Mouse (Mus musculus) cerebellum, adult 9-10 months (tissue): ENCODE measurements around the gene Rras.

Source experiments
- DNase-seq: peaks from one replicate; pipeline ENCODE4 v3.0.0; 2022

The Rras gene

GRCm38 (mm10) chr7:45017242-45018061 is at the start of gene Rras:
Rras (plus strand) TSS chr7:45017961.
- DNase-seq: peak; percentile 92

- DNase-seq: peak; percentile 89
Observed at GRCm38 (mm10) chr7:44970231-44970691, 47.5 kb upstream of the Rras start.

GRCm38 (mm10) chr7:44971142-44971541 is 46.6 kb upstream of the Rras start:
- no peak for DNase-seq

GRCm38 (mm10) chr7:44973415-44974130 is 44.2 kb upstream of the Rras start:
- no peak for DNase-seq

GRCm38 (mm10) chr7:44974383-44975116 is 43.2 kb upstream of the Rras start, which contains the start of gene Cpt1c:
Cpt1c (minus strand) TSS chr7:44974851.
- peak; percentile 92 for DNase-seq

- no peak for DNase-seq
Observed at GRCm38 (mm10) chr7:44975117-44975419, 42.7 kb upstream of the Rras start.

- DNase-seq: no peak
Observed at GRCm38 (mm10) chr7:44978300-44978699, 39.5 kb upstream of the Rras start.

GRCm38 (mm10) chr7:44981539-44981938 is 36.2 kb upstream of the Rras start:
- no peak for DNase-seq

GRCm38 (mm10) chr7:44983085-44983484 is 34.7 kb upstream of the Rras start:
- peak; percentile 90 for DNase-seq

GRCm38 (mm10) chr7:44983944-44984832 is 33.6 kb upstream of the Rras start:
- DNase-seq: no peak

GRCm38 (mm10) chr7:44984833-44985164 is 33.0 kb upstream of the Rras start:
- DNase-seq: no peak

- peak; percentile 78 for DNase-seq
Observed at GRCm38 (mm10) chr7:44985595-44986191, 32.1 kb upstream of the Rras start.

- DNase-seq: peak; percentile 100
Observed at GRCm38 (mm10) chr7:44986192-44986878, 31.4 kb upstream of the Rras start, which contains the start of gene Prmt1. Prmt1 (minus strand) TSS chr7:44986568.

GRCm38 (mm10) chr7:44986879-44987718 is 30.7 kb upstream of the Rras start:
- no peak for DNase-seq

- no peak for DNase-seq
Observed at GRCm38 (mm10) chr7:44996672-44997071, 21.1 kb upstream of the Rras start.

GRCm38 (mm10) chr7:44997231-44997939 is 20.4 kb upstream of the Rras start, which contains the start of gene Irf3:
Irf3 (plus strand) TSS chr7:44997648.
- DNase-seq: peak; percentile 96

GRCm38 (mm10) chr7:44997940-44998428 is 19.8 kb upstream of the Rras start:
- DNase-seq: peak; percentile 59

GRCm38 (mm10) chr7:44998501-44998955 is 19.2 kb upstream of the Rras start, which contains the start of gene Bcl2l12:
Bcl2l12 (minus strand) TSS chr7:44998712.
- DNase-seq: peak; percentile 64

- DNase-seq: no peak
Observed at GRCm38 (mm10) chr7:44999753-45000152, 18.0 kb upstream of the Rras start.
